Mouse (Mus musculus) urinary bladder, postnatal 36 days (tissue): ENCODE measurements around the gene Zfp189.

ENCODE experiments used
- DNase-seq, 2 experiments: peaks; one replicate each; pipeline ENCODE4 v3.0.0; 2022; ENCODE audit warnings: low spot score in 2 of 2, mixed read lengths in 1 of 2

Gene Zfp189

DNA sequence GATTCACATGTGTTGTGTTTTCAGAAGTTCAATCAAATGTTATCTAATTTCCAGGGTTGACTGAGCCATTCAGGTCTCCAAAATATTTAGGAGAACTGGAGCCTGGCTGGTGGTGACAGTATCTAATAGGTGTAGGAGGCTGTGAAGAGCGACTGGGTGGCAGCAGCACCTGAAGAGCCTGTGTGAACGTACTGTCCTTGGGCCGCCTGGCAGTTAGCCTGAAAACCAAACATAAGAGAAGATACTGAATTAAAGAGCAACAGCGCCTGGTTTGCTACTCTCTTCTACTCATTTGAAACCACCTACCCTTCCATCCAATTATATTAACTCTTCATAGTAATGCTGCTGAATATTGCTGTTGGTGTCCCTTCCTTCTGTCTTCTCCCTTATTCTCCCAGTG is 15.7 kb downstream of the Zfp189 start:
- DNase-seq = no peak

DNA sequence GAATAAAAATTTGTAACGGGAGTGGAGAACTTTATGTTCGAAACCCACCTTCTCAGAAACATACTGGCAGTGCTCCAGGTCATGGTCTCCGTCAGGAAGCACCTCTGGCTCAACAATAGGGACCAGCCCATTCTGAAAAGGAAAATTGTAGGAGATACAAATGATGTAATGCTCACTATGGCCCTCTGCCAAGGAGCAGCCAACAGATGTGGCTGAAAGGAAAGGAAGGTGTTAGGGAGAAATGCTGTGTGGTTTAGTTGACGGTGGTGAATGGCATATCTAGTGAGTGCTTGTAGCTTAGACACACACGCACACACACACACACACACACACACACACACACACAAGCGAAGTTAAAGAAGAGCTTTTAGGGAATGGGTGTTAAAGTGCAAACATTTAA is 18.7 kb downstream of the Zfp189 start:
- DNase-seq = no peak

DNA sequence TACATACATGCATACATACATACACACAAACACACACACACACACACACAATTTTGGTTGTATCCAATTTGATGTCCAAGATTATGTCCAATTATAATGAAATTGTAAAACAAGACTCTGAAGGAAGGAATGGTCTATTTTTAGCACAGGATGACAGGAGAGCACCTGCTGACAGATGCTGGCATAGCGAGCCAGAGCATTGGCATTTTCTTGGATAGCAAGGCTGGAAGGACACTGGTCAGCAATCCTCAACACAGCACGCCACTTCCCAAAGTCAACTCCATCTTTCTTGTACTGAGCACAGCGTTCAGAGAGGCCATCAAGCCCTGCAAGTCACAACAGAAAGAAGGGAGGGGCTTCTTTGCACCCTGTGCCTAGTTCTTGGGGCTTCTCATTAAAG is 20.0 kb downstream of the Zfp189 start:
- no peak for DNase-seq

DNA sequence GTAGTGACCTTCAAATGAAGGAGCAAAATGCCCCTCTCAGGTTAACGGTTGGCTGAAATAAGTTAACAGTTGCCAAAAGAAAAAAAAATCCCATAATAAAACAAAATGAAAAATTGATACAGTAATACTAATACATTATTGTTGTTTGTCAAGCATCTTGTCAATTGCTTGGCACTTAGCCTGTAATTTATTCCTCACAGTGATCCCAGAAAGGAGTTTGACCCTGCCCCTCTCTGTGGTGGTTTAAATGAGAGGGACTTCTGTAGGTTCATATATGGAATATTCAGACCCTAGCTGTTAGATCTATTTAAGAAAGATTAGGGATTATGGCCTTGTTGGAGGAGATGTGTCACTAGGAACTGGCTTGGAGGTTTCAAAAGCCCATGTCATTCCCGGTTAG is 25.1 kb downstream of the Zfp189 start:
- DNase-seq = no peak

DNA sequence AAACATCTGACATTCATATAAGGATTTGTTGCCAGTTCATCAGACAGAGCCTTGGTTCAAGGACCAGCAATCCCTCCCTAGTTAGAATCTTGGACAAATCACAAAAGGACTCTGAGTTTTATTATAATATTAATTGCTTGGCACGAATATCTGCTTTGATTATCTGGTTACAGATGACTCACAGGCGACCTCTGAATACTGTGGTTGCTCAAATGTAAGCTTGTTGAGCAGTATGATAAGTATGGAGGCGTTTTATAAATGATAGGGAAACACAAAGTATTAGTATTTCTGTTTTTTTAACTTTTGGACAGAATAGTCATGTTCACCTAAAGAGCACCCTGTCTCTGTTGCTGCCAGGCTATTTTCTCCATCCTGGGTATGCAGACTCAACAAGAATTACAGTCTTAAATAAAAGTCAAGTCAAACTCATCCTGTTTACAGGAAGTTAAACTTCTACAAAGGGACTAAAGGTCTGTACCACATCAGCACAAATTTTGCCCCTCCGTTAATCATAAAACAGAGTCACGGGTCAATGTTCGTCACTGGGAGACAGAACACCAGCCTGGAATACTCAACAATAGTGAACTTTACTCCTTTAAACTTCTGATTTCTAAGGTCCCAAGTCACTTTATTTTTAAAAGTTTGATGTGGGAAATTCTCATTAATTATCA is 26.0 kb downstream of the Zfp189 start:
- no peak for DNase-seq

DNA sequence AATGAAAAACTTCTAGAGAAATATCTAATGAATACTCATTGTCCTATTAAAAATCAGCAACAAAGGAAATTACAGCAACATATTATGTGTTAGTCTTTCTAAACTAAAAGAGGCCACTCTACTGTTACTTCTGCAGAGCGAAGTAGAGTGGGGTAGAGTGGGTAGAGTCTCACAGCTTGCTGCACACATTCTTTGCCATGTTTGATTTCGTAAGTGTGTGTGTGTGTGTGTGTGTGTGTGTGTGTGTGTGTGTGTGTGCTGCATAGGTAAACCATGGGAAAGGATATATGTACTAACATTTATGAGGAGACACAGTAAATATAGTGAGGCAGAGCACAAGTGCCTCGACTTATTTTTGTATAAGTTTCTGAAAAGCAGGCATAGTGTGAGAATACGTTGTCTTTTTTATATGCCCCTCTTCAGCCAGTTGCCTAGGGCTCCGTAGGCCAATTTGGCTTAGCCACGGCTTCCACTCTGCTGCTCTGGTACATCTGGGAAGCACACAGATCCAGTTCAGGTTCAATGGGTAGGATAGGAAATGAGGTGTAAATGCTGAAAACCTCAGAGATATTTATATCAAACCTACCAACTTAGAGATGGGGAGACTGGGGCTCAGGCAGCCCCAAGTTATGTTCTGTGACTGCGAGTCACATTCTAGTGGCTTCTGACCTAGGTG is 26.7 kb downstream of the Zfp189 start:
- no peak for DNase-seq

DNA sequence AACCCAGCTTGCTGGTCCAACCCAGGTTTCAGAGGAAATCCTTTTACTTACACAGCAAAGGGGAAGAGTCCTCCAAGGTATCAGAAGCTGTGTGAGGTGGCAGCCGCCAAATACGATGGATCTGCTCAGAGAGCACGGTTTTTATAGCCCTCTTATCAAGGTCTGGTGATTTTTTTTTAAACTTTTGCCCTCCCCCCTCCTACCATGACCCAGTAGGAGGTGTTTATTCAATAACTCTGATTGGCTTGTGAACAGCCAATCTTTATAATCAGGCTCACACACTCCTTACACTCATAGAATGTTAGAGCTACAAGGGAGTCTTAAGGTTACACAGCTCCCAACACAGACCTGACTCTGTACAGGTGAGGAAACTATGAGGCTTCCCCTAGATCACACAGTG is 28.4 kb downstream of the Zfp189 start, which contains the start of gene Aldob:
TSS of gene Aldob (minus strand) at position 164 of the 400 bp plus-strand sequence.
- no peak for DNase-seq

DNA sequence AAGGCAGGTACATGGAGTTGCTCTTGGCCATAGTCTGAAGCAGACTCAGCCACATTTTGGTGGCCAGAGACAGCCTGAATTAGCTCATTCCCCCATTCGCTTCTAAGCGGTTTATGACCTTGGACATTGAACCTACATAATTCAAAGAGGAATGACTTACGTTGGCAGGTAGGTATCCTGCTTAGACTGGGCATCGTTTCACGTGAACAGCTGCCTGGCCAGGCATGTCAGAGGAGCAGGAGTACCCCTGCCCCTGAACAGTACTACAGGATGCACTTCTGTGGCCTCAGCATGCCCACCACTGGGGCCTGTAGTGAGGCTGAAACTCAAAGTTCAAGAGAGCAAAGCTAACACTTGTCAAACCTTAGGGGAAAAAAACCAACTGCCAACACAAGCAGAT is 32.4 kb downstream of the Zfp189 start:
- no peak for DNase-seq

DNA sequence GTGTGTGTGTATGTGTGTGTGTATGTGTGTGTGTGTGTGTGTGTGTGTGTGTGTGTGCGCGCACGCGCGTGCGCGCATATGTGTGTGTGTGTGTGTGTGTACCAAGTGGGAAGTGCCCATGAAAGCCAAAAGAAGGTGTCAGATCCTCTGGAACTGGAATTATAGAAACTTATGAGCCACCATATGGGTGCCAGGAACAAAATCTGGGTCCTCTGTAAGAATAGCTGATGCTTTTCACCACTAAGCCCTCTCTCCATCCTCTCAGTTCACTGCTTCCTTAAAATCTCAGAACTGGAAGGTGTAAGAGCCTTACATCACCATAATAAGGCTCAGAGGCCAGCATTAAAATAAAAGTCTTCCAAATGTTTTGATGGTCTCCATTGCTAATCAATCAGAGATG is 36.4 kb downstream of the Zfp189 start:
- DNase-seq = no peak

DNA sequence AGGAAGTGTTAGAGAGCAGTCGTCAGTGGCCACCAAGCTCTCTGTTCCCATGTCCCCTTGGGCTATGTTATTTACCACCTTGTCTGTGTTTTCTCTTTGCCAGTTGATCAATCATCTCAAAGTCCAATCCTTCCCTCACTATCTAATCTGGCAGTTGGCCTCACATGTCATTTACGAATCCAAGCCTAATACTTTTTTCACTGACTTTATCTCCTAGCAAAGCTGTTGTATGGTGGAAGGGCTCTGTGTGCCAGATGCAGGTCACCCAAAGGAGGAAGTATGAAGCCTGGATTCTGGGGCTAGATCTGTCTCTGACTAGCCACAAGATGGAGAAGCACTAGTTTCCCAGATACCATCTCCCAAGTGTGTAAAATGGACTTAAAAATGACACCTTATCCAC is 37.2 kb downstream of the Zfp189 start:
- DNase-seq = no peak

DNA sequence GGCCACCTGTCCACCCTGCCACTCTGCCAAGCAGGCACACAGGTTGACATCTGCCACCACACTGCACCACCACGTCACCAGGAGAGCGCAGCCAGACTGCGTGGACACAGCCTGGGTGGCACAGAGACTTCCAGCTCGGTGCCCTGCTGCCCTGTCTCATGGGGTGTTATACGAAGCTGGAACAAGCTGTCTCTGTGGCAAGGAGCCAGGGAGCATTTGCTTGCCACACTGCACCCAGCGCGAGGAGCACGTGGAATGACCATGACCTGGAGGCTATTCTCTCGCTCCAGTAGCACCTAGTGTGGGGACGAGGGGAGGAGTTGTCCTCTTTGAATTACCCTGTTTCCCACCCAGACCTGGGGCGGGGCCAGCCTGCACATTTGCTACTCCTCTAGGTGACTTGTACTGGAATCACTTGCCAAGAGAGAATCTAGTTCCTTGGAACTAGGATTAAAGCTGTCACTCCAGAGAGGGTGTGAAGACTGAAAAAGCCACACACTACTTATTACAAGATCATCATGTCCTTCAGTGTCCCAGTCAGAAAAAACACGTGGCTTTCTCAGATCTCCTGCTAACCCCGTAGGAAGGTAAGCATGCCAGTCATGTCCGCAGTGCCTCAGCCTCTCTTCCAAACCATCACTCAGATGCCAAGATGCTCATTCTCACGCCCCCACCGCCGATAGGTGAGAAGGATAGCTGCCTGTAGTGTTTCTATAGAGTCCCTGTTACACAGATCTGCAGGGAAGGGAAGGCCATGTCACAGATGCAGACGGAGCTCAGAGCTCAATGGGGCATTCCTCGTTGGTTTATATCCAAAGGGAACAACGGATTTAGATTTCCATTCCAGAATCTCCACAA is 39.2 kb downstream of the Zfp189 start:
- DNase-seq = peak in 1 of 2 experiments; percentile 50

DNA sequence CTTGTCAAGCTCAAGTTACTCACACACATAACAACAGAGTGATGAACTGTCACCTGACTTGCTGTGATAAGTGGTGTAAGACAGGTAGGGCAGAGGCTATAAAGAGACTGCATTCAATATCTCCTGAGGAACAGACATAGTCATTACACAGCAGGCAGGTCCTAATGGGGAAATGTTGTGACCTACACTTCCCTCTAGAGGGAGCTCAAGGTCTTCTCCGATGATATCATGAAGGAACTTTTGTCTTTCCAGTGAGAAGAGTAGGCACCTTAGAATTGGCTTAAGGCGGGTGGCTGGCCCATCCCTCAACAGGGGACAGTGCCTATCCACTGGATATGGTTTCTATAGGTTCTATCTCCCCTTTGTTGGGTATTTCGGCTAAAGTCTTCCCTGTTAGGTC is 46.6 kb downstream of the Zfp189 start:
- DNase-seq = peak; percentile 43 to 52

DNA sequence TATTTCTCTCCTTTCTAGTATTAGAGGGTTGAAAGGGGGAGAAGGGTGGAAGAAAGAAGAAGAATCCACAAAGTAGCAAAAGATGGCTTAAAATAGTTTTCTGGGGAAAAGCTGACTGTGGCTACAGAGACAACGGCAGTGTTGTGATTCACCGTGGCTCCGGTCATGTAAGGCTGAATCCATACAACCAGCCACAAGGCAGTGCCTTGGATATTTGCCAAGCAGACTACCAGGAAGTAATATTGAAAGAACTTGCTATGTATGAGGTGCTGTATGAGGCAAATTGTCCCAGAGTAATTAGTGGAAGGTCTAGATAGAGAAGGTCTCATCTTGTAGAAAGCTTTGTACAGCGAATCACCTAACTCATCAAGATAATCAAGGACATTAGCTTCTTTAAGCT is 51.2 kb downstream of the Zfp189 start:
- DNase-seq = no peak
